Mouse (Mus musculus) stomach, postnatal 0 days (tissue): Measurements from ENCODE around the gene Runx2.

Source experiments
- CTCF ChIP-seq: IDR thresholded peaks from 2 replicates; pipeline ENCODE4 v1.5.1; 2016; ENCODE audit warnings: antibody characterized with exemption, low read depth, mild to moderate bottlenecking, moderate library complexity
- EP300 ChIP-seq: optimal IDR thresholded peaks from 2 replicates; pipeline ENCODE3; 2016; ENCODE audit warnings: antibody characterized with exemption

DNA sequence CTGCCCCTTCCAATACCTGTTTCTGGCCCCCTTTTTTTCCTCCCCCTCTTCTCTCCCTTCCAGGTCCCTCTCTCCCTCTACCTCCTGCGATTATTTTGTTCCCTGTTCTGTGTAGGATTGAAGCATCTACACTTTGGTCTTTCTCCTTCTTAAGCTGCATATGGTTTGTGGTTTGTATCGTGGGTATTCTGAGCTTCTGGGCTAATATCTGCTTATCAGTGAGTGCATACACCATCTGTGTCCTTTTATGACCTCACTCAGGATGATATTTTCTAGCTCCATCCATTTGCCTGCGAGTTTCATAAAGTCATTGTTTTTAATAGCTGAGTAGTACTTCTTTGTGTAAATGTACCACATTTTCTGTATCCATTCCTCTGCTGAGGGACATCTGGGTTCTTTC is 15.0 kb upstream of the Runx2 start:
- TF ChIP-seq CTCF = no peak
- TF ChIP-seq EP300 = no peak
